Mouse (Mus musculus) kidney, postnatal 36 days (tissue): ENCODE data around the gene Bsn.

Experiments used
- DNase-seq, 2 experiments: peaks; one replicate each; pipeline ENCODE4 v3.0.0; 2021 to 2022; ENCODE audit warnings: mixed read lengths in 2 of 2

The Bsn gene

GRCm38 (mm10) chr9:108052885-108053664 lies 137.1 kb downstream of the Bsn start, which contains the start of gene Amigo3:
Gene Amigo3, plus strand, starts transcription at chr9:108053159.
- DNase-seq: peak; percentile 98 to 99

GRCm38 (mm10) chr9:108052411-108052810 lies 137.8 kb downstream of the Bsn start:
- no peak for DNase-seq

GRCm38 (mm10) chr9:108051931-108052220 lies 138.3 kb downstream of the Bsn start:
- DNase-seq: no peak

GRCm38 (mm10) chr9:108051184-108051930 lies 138.8 kb downstream of the Bsn start:
- DNase-seq: no peak

- no peak for DNase-seq
These were observed 140.5 kb downstream of the Bsn start for GRCm38 (mm10) chr9:108049561-108050251.

- DNase-seq: peak; percentile 97 to 98
These were observed 141.1 kb downstream of the Bsn start, which contains the start of gene Gmppb for GRCm38 (mm10) chr9:108049016-108049455. Gene Gmppb, plus strand, starts transcription at chr9:108049242.

- no peak for DNase-seq
These were observed 141.6 kb downstream of the Bsn start for GRCm38 (mm10) chr9:108048566-108048955.

GRCm38 (mm10) chr9:108047601-108048565 lies 142.3 kb downstream of the Bsn start:
- no peak for DNase-seq

- DNase-seq: no peak
These were observed 143.6 kb downstream of the Bsn start for GRCm38 (mm10) chr9:108046582-108046981.
